Mouse (Mus musculus): Measurements from ENCODE around the gene Ncam2. TPM values are rescaled to one million over a fixed set of nuclear protein-coding genes. Genes with fewer than 3 reads are reported as not detected.

The Ncam2 gene
- total RNA-seq, 2 experiments from 2014 or later = 48.1 to 52.9 TPM

GRCm38 (mm10) chr16:81284859-81285837, 84.7 kb downstream of the Ncam2 start:
- no peak for DNase-seq (ENCODE audit: extremely low spot score in 1 of 2, low spot score in 1 of 2)

GRCm38 (mm10) chr16:81285882-81286281, 85.4 kb downstream of the Ncam2 start:
- DNase-seq (ENCODE audit: extremely low spot score in 1 of 2, low spot score in 1 of 2) = no peak

GRCm38 (mm10) chr16:81303806-81304205, 103.3 kb downstream of the Ncam2 start:
- no peak for DNase-seq (ENCODE audit: extremely low spot score in 1 of 2, low spot score in 1 of 2)

- no peak for DNase-seq (ENCODE audit: extremely low spot score in 1 of 2, low spot score in 1 of 2)
Observed at GRCm38 (mm10) chr16:81309215-81309614, 108.7 kb downstream of the Ncam2 start.

GRCm38 (mm10) chr16:81319037-81319436, 118.5 kb downstream of the Ncam2 start:
- no peak for DNase-seq (ENCODE audit: extremely low spot score in 1 of 2, low spot score in 1 of 2)

- peak; percentile 22 to 76 for DNase-seq (ENCODE audit: extremely low spot score in 1 of 2, low spot score in 1 of 2)
Observed at GRCm38 (mm10) chr16:81330539-81330938, 130.0 kb downstream of the Ncam2 start.

- no peak for DNase-seq (ENCODE audit: extremely low spot score in 1 of 2, low spot score in 1 of 2)
Observed at GRCm38 (mm10) chr16:81365901-81366300, 165.4 kb downstream of the Ncam2 start.

GRCm38 (mm10) chr16:81374234-81374633, 173.7 kb downstream of the Ncam2 start:
- DNase-seq (ENCODE audit: extremely low spot score in 1 of 2, low spot score in 1 of 2) = no peak

GRCm38 (mm10) chr16:81380434-81380833, 179.9 kb downstream of the Ncam2 start:
- DNase-seq (ENCODE audit: extremely low spot score in 1 of 2, low spot score in 1 of 2) = no peak

GRCm38 (mm10) chr16:81388646-81389045, 188.1 kb downstream of the Ncam2 start:
- no peak for DNase-seq (ENCODE audit: extremely low spot score in 1 of 2, low spot score in 1 of 2)

GRCm38 (mm10) chr16:81434559-81434958, 234.1 kb downstream of the Ncam2 start:
- no peak for DNase-seq (ENCODE audit: extremely low spot score in 1 of 2, low spot score in 1 of 2)

GRCm38 (mm10) chr16:81437091-81437867, 236.8 kb downstream of the Ncam2 start:
- DNase-seq (ENCODE audit: extremely low spot score in 1 of 2, low spot score in 1 of 2) = no peak

GRCm38 (mm10) chr16:81437868-81438249, 237.4 kb downstream of the Ncam2 start:
- no peak for DNase-seq (ENCODE audit: extremely low spot score in 1 of 2, low spot score in 1 of 2)

GRCm38 (mm10) chr16:81450851-81451250, 250.4 kb downstream of the Ncam2 start:
- DNase-seq (ENCODE audit: extremely low spot score in 1 of 2, low spot score in 1 of 2) = no peak

GRCm38 (mm10) chr16:81452988-81453387, 252.5 kb downstream of the Ncam2 start:
- DNase-seq (ENCODE audit: extremely low spot score in 1 of 2, low spot score in 1 of 2) = no peak

GRCm38 (mm10) chr16:81454472-81454871, 254.0 kb downstream of the Ncam2 start:
- no peak for DNase-seq (ENCODE audit: extremely low spot score in 1 of 2, low spot score in 1 of 2)

- peak in 1 of 2 experiments; percentile 34 for DNase-seq (ENCODE audit: extremely low spot score in 1 of 2, low spot score in 1 of 2)
Observed at GRCm38 (mm10) chr16:81462731-81463130, 262.2 kb downstream of the Ncam2 start.

GRCm38 (mm10) chr16:81472925-81473324, 272.4 kb downstream of the Ncam2 start:
- no peak for DNase-seq (ENCODE audit: extremely low spot score in 1 of 2, low spot score in 1 of 2)

- DNase-seq (ENCODE audit: extremely low spot score in 1 of 2, low spot score in 1 of 2) = no peak
Observed at GRCm38 (mm10) chr16:81481058-81481457, 280.6 kb downstream of the Ncam2 start.

GRCm38 (mm10) chr16:81496111-81496510, 295.6 kb downstream of the Ncam2 start:
- no peak for DNase-seq (ENCODE audit: extremely low spot score in 1 of 2, low spot score in 1 of 2)

- DNase-seq (ENCODE audit: extremely low spot score in 1 of 2, low spot score in 1 of 2) = no peak
Observed at GRCm38 (mm10) chr16:81502578-81502977, 302.1 kb downstream of the Ncam2 start.

Measured in layer of hippocampus, postnatal 25 days (tissue).